In genomic region chr5:41707115-41708015, GRCm38 (mm10) we compare ENCODE assay signal across 8 mouse cellular contexts. TPM values are rescaled to one million over a fixed set of nuclear protein-coding genes. Genes with fewer than 3 reads are reported as not detected.
DNase-seq lines count a peak whose midpoint lies in the region.

No protein-coding gene starts in this region.

- DNase-seq in embryo, embryonic 10 days (ENCODE audit: low spot score), result peak; percentile 74
- no peak for DNase-seq in embryo, embryonic 9.5 days (ENCODE audit: extremely low spot score)
- peak; percentile 40 to 69 for DNase-seq in cerebellum, postnatal 36 days
- DNase-seq in gastrocnemius, postnatal 10 days, result peak; percentile 70
- DNase-seq in induced T-regulatory cell, adult 2 months (ENCODE audit: low read depth), result peak; percentile 53
- peak; percentile 31 to 39 for DNase-seq in left cerebral cortex, adult 9 months (ENCODE audit: low spot score in 2 of 2)
- DNase-seq in right cerebral cortex, postnatal 14 days, result peak; percentile 35

- no peak overlapping the region for H3K27ac ChIP-seq in macrophage

- H3K4me3 ChIP-seq in macrophage (ENCODE audit: inconsistent target), result peak overlapping the region; percentile 78

- H3K79me2 ChIP-seq in macrophage (ENCODE audit: inconsistent target), result peaks cover 41% of the 10 kb centered on the region

- WGBS in macrophage (ENCODE audit: missing documents), result under 1% methylated on average over 57 of the region's 63 CpGs

- H3K36me3 ChIP-seq in macrophage (ENCODE audit: inconsistent target), result no peaks in the 10 kb centered on the region

RNA-seq across cellular contexts. Expression of gene Rab28, which starts 0.6 kb away (rescaled TPM):
- total RNA-seq in gastrocnemius, postnatal 10 days (2021), result 10 to 100 TPM; 52.6 to 53.2 TPM
- total RNA-seq in macrophage (2018; cell fraction: chromatin; rRNA removed), result 10 to 100 TPM; 22.9 to 70.1 (median 48.6) TPM
- 10 to 100 TPM; 24.9 to 42.3 (median 33.8) TPM for total RNA-seq in macrophage (2018; cell fraction: cytosol; rRNA removed)
- total RNA-seq in macrophage (2018; cell fraction: nucleus; rRNA removed), result 10 to 100 TPM; 15.3 to 61.6 (median 38.3) TPM
- polyA plus RNA-seq in macrophage (2018), result 25.7 to 39.4 TPM (median 33.7 TPM) in 3 replicates

RNA-seq across cellular contexts. Expression of gene Nkx3-2, which starts 56.9 kb away (rescaled TPM):
- total RNA-seq in gastrocnemius, postnatal 10 days (2021), result under 1 TPM; 0.19 to 0.29 TPM
- not detected for total RNA-seq in macrophage (2018; cell fraction: chromatin; rRNA removed)
- not detected for total RNA-seq in macrophage (2018; cell fraction: cytosol; rRNA removed)
- not detected for total RNA-seq in macrophage (2018; cell fraction: nucleus; rRNA removed)
- polyA plus RNA-seq in macrophage (2018), result not detected in 3 replicates
